Mouse (Mus musculus): Measurements from ENCODE around the gene Oxsm.

The Oxsm gene

DNA sequence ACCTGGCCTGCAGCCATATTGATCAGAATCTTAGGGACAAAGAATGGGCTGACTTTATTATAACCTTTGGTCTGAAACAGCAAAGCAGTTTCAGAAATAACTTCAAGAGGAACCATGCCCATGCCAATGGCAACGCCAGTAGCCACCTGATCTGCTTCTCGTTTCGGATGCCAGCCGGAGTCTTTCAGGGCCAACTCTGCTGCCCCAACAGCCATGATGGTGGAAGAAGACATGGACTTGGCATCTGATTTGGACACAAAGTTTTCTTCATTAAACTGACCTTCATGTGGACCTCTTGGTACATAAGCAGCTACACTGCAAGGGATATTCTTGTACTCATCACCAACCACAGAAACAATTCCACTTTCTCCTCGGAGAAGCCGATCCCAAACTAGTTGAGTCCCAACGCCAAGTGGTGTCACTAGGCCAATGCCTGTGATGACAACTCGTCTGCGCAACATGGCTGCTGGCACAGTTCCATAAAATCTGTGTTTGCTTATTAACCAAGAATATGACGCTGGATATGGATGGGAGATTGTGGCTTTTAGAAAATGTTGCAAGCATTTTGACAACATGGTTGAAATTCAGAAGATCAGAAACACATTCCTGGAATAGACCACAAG lies 7.3 kb downstream of the Oxsm start:
- DNase-seq (ENCODE audit: low read depth, low spot score), result no peak

GRCm38 (mm10) chr14:16236466-16236865 lies 13.1 kb downstream of the Oxsm start:
- DNase-seq (ENCODE audit: low read depth, low spot score), result no peak

DNA sequence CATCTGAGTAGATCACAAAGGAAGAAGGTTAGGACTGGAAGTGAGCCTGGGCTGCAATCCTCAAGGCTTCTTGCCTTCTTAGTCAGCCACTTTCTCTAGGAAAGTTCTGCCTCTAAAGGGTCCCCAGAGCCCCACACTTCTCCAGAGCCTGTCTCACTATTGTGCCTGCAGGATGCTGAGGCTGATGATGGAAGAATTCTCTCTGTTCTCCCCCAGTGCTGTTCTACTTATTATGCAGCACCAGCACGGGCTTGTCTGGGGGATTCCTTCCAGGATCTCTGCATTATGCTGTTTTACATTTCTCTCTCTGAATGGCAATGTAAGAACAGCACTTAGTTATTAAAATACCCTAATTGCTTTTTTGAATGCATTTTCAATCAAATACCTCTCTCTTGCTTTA lies 16.1 kb downstream of the Oxsm start:
- no peak for DNase-seq (ENCODE audit: low read depth, low spot score)

- DNase-seq (ENCODE audit: low read depth, low spot score), result no peak
Observed at GRCm38 (mm10) chr14:16230581-16230980, 19.0 kb downstream of the Oxsm start.

- no peak for DNase-seq (ENCODE audit: low read depth, low spot score)
Observed at GRCm38 (mm10) chr14:16229395-16229794, 20.2 kb downstream of the Oxsm start.

GRCm38 (mm10) chr14:16219015-16219414 lies 30.6 kb downstream of the Oxsm start:
- no peak for DNase-seq (ENCODE audit: low read depth, low spot score)

GRCm38 (mm10) chr14:16207722-16208121 lies 41.9 kb downstream of the Oxsm start:
- no peak for DNase-seq (ENCODE audit: low read depth, low spot score)

DNA sequence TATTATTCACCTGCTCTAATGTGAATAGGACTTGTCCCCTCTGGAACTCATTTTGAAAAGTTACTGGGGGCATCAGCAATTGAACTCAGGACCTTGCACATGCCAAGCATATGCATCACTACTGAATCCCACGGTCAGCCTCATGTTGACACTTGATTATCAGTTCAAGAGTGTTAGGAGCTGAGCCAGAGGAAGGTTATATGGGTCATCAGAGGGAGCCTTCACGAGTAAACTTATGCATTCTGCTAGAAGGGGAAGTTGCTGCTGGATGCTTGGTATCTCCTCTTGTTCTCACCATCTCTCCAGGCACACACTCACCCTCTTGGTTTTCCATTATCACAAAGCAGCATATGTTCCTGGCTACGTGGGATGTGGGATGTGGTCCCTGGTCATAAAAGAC lies 47.9 kb downstream of the Oxsm start:
- DNase-seq (ENCODE audit: low read depth, low spot score), result no peak

DNA sequence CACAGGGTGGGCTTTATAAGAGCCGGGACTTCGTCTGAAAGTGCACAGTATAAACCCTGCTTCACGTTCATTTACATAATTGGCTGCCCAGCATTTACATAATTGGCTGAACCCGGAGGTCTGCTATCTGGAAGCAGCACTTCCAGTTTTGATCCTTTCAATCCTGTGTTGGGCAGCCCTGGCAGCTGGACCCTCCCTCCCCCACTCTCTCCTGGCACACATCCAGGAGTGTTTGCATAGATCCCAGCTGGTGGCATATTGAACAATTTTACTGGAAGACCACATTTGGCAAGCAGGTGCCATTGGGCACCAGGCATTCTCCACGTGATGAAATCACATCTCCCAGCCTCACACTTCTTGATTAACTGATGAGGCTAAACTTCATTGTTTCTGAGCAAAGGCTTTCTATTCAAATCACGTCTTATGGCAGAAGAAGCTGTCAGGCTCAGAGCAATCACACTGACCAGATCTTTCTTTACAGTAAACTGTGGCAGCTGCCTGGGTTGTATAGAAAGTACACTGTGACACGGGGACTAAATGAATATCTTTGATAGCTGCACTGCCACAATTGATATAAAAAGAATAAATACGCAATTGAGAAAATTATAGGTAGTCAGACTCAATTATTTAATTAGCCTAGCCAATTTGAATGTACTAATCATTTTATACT lies 48.5 kb downstream of the Oxsm start:
- peak; percentile 75 for DNase-seq (ENCODE audit: low read depth, low spot score)

- no peak for DNase-seq (ENCODE audit: low read depth, low spot score)
Observed at GRCm38 (mm10) chr14:16200220-16200912, 49.2 kb downstream of the Oxsm start.

DNA sequence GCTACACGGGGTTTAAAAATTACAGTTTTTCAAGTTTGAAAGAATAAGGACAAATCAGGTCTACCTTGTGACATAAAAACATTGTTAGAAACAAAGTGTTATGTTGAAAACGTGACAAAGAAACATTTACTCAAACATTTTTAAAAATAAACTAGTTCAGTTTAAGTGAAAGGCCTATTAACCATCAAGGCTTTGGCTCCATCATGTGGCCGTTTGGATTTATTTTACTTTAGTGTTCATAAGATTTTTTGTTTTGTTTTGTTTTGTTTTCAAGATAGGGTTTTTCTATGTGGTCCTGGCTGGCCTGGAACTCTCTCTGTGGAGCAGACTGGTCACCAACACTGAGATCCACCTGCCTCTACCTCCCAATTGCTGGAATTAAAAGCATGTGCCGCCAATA lies 53.1 kb downstream of the Oxsm start:
- no peak for DNase-seq (ENCODE audit: low read depth, low spot score)

GRCm38 (mm10) chr14:16195486-16195885 lies 54.1 kb downstream of the Oxsm start:
- DNase-seq (ENCODE audit: low read depth, low spot score), result no peak

DNA sequence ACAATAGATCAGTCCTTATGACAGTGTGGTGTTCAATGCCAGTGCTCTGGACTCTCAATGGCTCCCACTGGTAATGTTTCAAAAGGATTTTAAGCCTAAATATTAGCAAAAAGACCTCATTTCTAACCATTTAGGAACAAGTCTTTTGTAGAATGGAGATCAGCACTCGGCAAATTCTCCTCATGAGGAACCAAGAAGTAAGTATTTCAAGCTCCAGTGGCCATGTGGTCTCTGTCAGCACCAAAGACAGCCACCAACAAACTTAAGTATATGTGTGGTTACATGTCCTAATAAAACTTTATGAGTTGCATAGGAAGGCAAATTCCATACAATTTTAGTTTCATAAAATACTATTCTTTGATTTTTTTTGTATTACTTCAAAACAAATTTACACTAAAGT lies 55.5 kb downstream of the Oxsm start:
- no peak for DNase-seq (ENCODE audit: low read depth, low spot score)

DNA sequence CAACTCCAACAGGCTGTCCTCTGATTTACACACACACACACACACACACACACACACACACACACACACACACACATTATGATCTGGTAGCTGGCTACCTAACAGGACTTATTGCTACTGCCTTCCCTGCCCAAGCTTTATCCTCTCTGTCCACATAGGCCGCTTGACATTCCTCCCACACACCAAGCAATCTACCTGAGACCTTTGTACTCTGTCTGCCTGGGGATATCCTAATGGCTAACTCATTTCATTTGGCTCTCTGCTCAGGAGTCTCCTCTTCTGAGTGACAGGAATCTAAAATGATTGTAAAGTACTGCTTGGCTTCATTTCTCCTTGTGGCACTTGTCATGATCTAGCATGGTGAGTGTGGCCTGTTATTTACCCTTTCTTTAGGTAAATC lies 60.5 kb downstream of the Oxsm start:
- DNase-seq (ENCODE audit: low read depth, low spot score), result no peak

All from brain, embryonic 18.5 days (tissue).